Mouse (Mus musculus) midbrain, embryonic 14.5 days (tissue): Measurements from ENCODE around the gene Mettl22. TPM values are rescaled to one million over a fixed set of nuclear protein-coding genes. Genes with fewer than 3 reads are reported as not detected.

Source experiments
- ATAC-seq: fragments of 200-750 bp; cut with Nextera tagmentation; 2 replicates; pipeline ENCODE4 v1.8.0; 2017; ENCODE audit warnings: moderate number of reproducible peaks, moderate library complexity; ENCODE audit not compliant: low FRiP score, low TSS enrichment
- DNase-seq: peaks from one replicate; pipeline ENCODE4 v3.0.0-alpha.2; 2015
- H3K27ac ChIP-seq: fragments of 300-500 bp; sonication (generic); replicated peaks from 2 replicates; pipeline ENCODE4 v1.5.1; 2014; ENCODE audit warnings: mild to moderate bottlenecking, low read depth, low read length, moderate library complexity
- H3K27me3 ChIP-seq: fragments of 300-500 bp; sonication (generic); 2 replicates; pipeline ENCODE4 v1.6.1; 2014; ENCODE audit warnings: low read length, control low read depth, mixed read lengths; ENCODE audit not compliant: control insufficient read depth, insufficient read depth
- H3K36me3 ChIP-seq: fragments of 300-500 bp; sonication (generic); 2 replicates; pipeline ENCODE4 v1.6.1; 2014; ENCODE audit warnings: low read length, control low read depth; ENCODE audit not compliant: control insufficient read depth, insufficient read depth
- H3K4me1 ChIP-seq: fragments of 300-500 bp; sonication (generic); 2 replicates; pipeline ENCODE4 v1.6.1; 2014; ENCODE audit warnings: mild to moderate bottlenecking, antibody characterized with exemption, low read length, control low read depth; ENCODE audit not compliant: control insufficient read depth, insufficient read depth
- H3K4me2 ChIP-seq: fragments of 300-500 bp; sonication (generic); 2 replicates; pipeline ENCODE4 v1.6.1; 2014; ENCODE audit warnings: mild to moderate bottlenecking, low read length, moderate library complexity
- H3K4me3 ChIP-seq: fragments of 300-500 bp; sonication (generic); replicated peaks from 2 replicates; pipeline ENCODE4 v1.5.1; 2014; ENCODE audit warnings: low read depth, low read length
- H3K9ac ChIP-seq: fragments of 300-500 bp; sonication (generic); replicated peaks from 2 replicates; pipeline ENCODE4 v1.6.1; 2014; ENCODE audit warnings: mild to moderate bottlenecking, low read length, moderate library complexity
- H3K9me3 ChIP-seq: fragments of 300-500 bp; sonication (generic); 2 replicates; pipeline ENCODE4 v1.6.1; 2016; ENCODE audit warnings: low read length, control low read depth, mixed read lengths; ENCODE audit not compliant: control insufficient read depth
- WGBS: fragments of 180-500 bp; shearing (Covaris S2); extraction: QIAGEN DNeasy Blood & Tissue Kit; methylation state at CpG from one replicate; pipeline ENCODE4 v1.1.7; 2014; 5-methylcytosine and 5-hydroxymethylcytosine counted together
- polyA plus RNA-seq: library from polyadenylated mRNA; unstranded; fragments of >200 nt; fragmentation: Nextera tagmentation; extraction: Ambion mirVana; gene quantifications from 2 replicates; pipeline ENCODE4 v1.2.1, GENCODE M21; 2014

The Mettl22 gene
- polyA plus RNA-seq, 1 experiment from 2014 or later: 44.4 TPM

DNA sequence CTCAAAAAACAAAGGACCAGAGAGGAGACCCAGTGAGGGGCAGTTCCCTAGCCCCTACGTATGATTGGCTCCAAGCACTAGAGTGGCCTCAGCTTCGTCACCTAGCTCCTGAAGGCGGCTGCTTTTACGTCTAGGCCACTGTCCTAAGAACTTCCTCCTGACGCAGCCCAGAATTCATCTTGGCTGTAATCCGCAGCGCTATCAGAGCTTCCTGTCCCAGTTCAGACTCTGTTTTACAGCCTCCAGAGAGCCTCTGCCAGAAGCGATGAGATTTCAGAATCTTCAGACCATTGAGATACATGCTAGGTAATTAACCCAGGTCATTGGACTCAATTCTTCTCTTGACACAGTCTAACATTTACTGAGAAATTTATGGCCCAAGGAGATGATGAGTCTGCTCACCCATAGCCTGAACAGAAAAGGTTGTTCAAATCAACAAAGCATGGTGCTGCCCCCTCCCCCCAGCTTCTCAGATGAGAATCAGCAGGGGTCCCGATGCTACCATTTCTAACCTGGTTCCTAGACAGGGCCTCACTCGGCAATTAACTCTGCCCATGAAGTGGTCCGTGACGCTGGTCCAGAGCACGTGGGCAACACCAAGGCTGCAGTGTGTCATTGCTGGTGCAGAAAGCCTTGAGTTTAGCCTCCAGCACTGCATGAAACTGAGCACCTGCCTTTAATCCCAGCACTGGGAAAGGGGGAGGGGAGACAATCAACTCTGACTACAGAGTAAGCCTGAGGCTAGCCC, 21.3 kb downstream of the Mettl22 start:
- 0 out of 2 replicates have a peak overlapping the region, but pooled peaks have one; percentile 14 for H3K27ac ChIP-seq
- DNase-seq (peak; percentile 19), ATAC-seq (no peak)
- H3K4me2 ChIP-seq: no peak overlapping the region
- no peak overlapping the region for H3K9ac ChIP-seq
- H3K9me3 ChIP-seq: no peaks in the 10 kb centered on the region
- 39% methylated on average over 13 of the region's 13 CpGs for WGBS
- H3K36me3 ChIP-seq: peaks cover 21% of the 10 kb centered on the region
- H3K27me3 ChIP-seq: no peaks in the 10 kb centered on the region
- no peaks in the 10 kb centered on the region for H3K4me1 ChIP-seq
- H3K4me3 ChIP-seq: no peak overlapping the region

DNA sequence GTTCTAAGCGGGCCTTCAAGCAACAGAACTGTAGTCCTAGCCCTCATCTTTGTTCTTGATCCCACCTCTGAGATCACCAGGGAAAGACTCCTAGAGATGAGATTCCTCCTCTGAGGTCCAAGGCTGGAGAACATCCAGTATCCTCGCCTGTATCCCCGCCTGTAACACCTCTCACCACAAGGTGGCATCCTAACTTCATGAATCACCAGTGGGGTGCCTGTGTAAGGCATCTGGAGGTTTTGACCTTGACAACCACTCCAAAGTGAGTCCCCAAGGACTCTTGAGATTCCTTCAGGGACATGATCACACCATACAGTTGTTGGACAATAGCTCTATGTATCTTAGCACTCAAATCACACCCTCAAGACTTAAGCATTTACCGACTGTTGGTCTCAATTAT, 23.7 kb downstream of the Mettl22 start:
- H3K36me3 ChIP-seq: peaks cover 6% of the 10 kb centered on the region; the same call in 1 of the 2 replicates
- no peak overlapping the region for H3K9ac ChIP-seq
- DNase-seq (peak; percentile 91), ATAC-seq (peak; percentile 27; the same call in 1 of the 2 replicates)
- H3K9me3 ChIP-seq: no peaks in the 10 kb centered on the region
- no peaks in the 10 kb centered on the region for H3K27me3 ChIP-seq
- no peaks in the 10 kb centered on the region; the same call in 1 of the 2 replicates for H3K4me1 ChIP-seq
- H3K27ac ChIP-seq: no peak overlapping the region
- WGBS: 19% methylated on average over 4 of the region's 4 CpGs
- no peak overlapping the region for H3K4me2 ChIP-seq
- no peak overlapping the region for H3K4me3 ChIP-seq

GRCm38 (mm10) chr16:8496967-8497366, 26.4 kb downstream of the Mettl22 start:
- no peak for DNase-seq
- Histone ChIP-seq H3K4me1 (no peaks in the 10 kb centered on the region; the same call in 1 of the 2 replicates), H3K4me2 (no peak overlapping the region), H3K9me3 (no peaks in the 10 kb centered on the region), H3K36me3 (no peaks in the 10 kb centered on the region), H3K27me3 (no peaks in the 10 kb centered on the region), H3K4me3 (no peak overlapping the region), H3K9ac (no peak overlapping the region), H3K27ac (no peak overlapping the region)
- WGBS: 77% methylated on average over 2 of the region's 2 CpGs
- no peak for ATAC-seq

GRCm38 (mm10) chr16:8504271-8504670, 33.7 kb downstream of the Mettl22 start:
- 57% methylated on average over 2 of the region's 2 CpGs for WGBS
- H3K4me2 ChIP-seq: no peak overlapping the region

GRCm38 (mm10) chr16:8509894-8510293, 39.3 kb downstream of the Mettl22 start:
- Histone ChIP-seq H3K4me3 (no peak overlapping the region), H3K4me2 (no peak overlapping the region), H3K27me3 (peaks cover 4% of the 10 kb centered on the region; the same call in 1 of the 2 replicates), H3K4me1 (peaks cover 17% of the 10 kb centered on the region), H3K9ac (no peak overlapping the region), H3K9me3 (no peaks in the 10 kb centered on the region), H3K27ac (no peak overlapping the region), H3K36me3 (no peaks in the 10 kb centered on the region)
- DNase-seq: no peak
- ATAC-seq: no peak
- 71% methylated on average over 5 of the region's 5 CpGs for WGBS

More at GRCm38 (mm10) chr16:8504271-8504670, 33.7 kb downstream of the Mettl22 start:
- DNase-seq (no peak), ATAC-seq (no peak)
- H3K4me3 ChIP-seq: no peak overlapping the region
- no peaks in the 10 kb centered on the region for H3K27me3 ChIP-seq
- H3K36me3 ChIP-seq: no peaks in the 10 kb centered on the region
- H3K9me3 ChIP-seq: no peaks in the 10 kb centered on the region
- H3K27ac ChIP-seq: no peak overlapping the region
- no peak overlapping the region for H3K9ac ChIP-seq
- no peaks in the 10 kb centered on the region for H3K4me1 ChIP-seq

DNA sequence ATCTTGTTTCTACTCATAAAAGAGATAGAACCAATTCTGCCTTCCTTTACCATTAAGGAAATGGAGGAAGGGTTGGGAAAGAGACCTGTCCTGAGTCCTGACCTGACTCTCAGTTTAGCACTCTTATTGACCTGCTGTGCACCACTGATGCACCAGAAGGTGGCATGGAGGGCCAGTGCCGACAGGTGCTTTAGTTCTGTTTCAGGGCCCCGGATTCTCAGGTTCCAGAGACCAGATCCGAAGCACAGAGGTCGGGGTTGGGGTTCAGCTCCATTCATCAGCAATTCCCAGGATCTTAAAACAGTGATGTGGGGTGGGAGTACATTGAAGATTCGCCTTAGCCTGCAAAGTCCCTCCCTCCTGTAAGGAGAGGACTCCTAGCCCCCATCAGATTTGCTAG, 42.2 kb downstream of the Mettl22 start:
- H3K27me3 ChIP-seq: peaks cover 5% of the 10 kb centered on the region; the same call in 1 of the 2 replicates

GRCm38 (mm10) chr16:8513236-8513906, 42.8 kb downstream of the Mettl22 start, which contains the start of gene Abat:
Abat (plus strand) TSS chr16:8513429.
- peak within 1 kb of the TSS; percentile 53 for H3K4me3 ChIP-seq
- no peaks in the 10 kb centered on the region for H3K36me3 ChIP-seq
- peak within 1 kb of the TSS; percentile 50; the same call in 1 of the 2 replicates for H3K27ac ChIP-seq
- DNase-seq (peak; percentile 97), ATAC-seq (peak; percentile 98)
- H3K4me2 ChIP-seq: peak within 1 kb of the TSS; percentile 71
- under 1% methylated on average over 46 of the region's 46 CpGs for WGBS
- H3K9me3 ChIP-seq: no peaks in the 10 kb centered on the region
- H3K9ac ChIP-seq: peak within 1 kb of the TSS; percentile 63
- H3K4me1 ChIP-seq: peaks cover 30% of the 10 kb centered on the region
- H3K27me3 ChIP-seq: peaks cover 5% of the 10 kb centered on the region; the same call in 1 of the 2 replicates

More for the DNA sequence above, 42.2 kb downstream of the Mettl22 start:
- Histone ChIP-seq H3K9me3 (no peaks in the 10 kb centered on the region), H3K4me3 (peak overlapping the region; percentile 53), H3K9ac (peak overlapping the region; percentile 63; the same call in 1 of the 2 replicates), H3K4me1 (peaks cover 26% of the 10 kb centered on the region), H3K27ac (no peak overlapping the region), H3K36me3 (no peaks in the 10 kb centered on the region), H3K4me2 (peak overlapping the region; percentile 71)
- DNase-seq (no peak), ATAC-seq (peak; percentile 18)
- WGBS: 2% methylated on average over 5 of the region's 5 CpGs

- peak; percentile 78 for DNase-seq
- peak overlapping the region; percentile 53 for H3K4me3 ChIP-seq
- H3K36me3 ChIP-seq: no peaks in the 10 kb centered on the region
- WGBS: 11% methylated on average over 4 of the region's 4 CpGs
- no peak for ATAC-seq
- no peaks in the 10 kb centered on the region for H3K9me3 ChIP-seq
- H3K4me2 ChIP-seq: peak overlapping the region; percentile 71
- peaks cover 30% of the 10 kb centered on the region for H3K4me1 ChIP-seq
- H3K27ac ChIP-seq: no peak overlapping the region
- H3K9ac ChIP-seq: no peak overlapping the region; the same call in 1 of the 2 replicates
- H3K27me3 ChIP-seq: peaks cover 5% of the 10 kb centered on the region; the same call in 1 of the 2 replicates
These were observed 43.6 kb downstream of the Mettl22 start for GRCm38 (mm10) chr16:8514180-8514579.
